Mouse (Mus musculus) testis, adult 2 months (tissue): Measurements from ENCODE around the gene Snx32. TPM values are rescaled to one million over a fixed set of nuclear protein-coding genes. Genes with fewer than 3 reads are reported as not detected.

ENCODE experiments used
- H3K27ac ChIP-seq: fragments of 200-500 bp; 2 replicates; pipeline ENCODE4 v1.5.1; 2012; ENCODE audit warnings: low read depth, low read length; ENCODE audit not compliant: control insufficient read depth, insufficient read depth
- H3K27me3 ChIP-seq: fragments of 200-500 bp; 2 replicates; pipeline ENCODE4 v1.6.1; 2012; ENCODE audit warnings: mild to moderate bottlenecking, low read length, moderate library complexity; ENCODE audit not compliant: control insufficient read depth, insufficient read depth
- H3K36me3 ChIP-seq: fragments of 200-500 bp; 2 replicates; pipeline ENCODE4 v1.6.1; 2012; ENCODE audit warnings: mild to moderate bottlenecking, low read length; ENCODE audit not compliant: control insufficient read depth, insufficient read depth
- H3K4me1 ChIP-seq: fragments of 200-500 bp; 2 replicates; pipeline ENCODE4 v1.6.1; 2012; ENCODE audit warnings: low read length; ENCODE audit not compliant: control insufficient read depth, insufficient read depth
- H3K4me3 ChIP-seq: fragments of 200-500 bp; 2 replicates; pipeline ENCODE4 v1.5.1; 2012; ENCODE audit warnings: low read depth, mild to moderate bottlenecking, low read length, moderate library complexity, mixed read lengths; ENCODE audit not compliant: control insufficient read depth
- CTCF ChIP-seq: fragments of 200-500 bp; IDR thresholded peaks from 2 replicates; pipeline ENCODE4 v1.5.1; 2012; ENCODE audit warnings: low read depth, mild to moderate bottlenecking, inconsistent platforms, low read length, moderate library complexity; ENCODE audit not compliant: control insufficient read depth, insufficient read depth, insufficient replicate concordance
- POLR2A ChIP-seq: fragments of 200-500 bp; IDR thresholded peaks from 2 replicates; pipeline ENCODE4 v1.6.1; 2012; ENCODE audit warnings: low read depth, mild to moderate bottlenecking, inconsistent platforms, low read length, moderate library complexity; ENCODE audit not compliant: control insufficient read depth
- polyA plus RNA-seq: library from polyadenylated mRNA; depleted of rRNA; stranded (reverse); fragments of >200 nt; gene quantifications from 2 replicates; pipeline ENCODE4 v1.2.3, GENCODE M21; 2012

The Snx32 gene
- polyA plus RNA-seq, 1 experiment, result 12.7 TPM

DNA sequence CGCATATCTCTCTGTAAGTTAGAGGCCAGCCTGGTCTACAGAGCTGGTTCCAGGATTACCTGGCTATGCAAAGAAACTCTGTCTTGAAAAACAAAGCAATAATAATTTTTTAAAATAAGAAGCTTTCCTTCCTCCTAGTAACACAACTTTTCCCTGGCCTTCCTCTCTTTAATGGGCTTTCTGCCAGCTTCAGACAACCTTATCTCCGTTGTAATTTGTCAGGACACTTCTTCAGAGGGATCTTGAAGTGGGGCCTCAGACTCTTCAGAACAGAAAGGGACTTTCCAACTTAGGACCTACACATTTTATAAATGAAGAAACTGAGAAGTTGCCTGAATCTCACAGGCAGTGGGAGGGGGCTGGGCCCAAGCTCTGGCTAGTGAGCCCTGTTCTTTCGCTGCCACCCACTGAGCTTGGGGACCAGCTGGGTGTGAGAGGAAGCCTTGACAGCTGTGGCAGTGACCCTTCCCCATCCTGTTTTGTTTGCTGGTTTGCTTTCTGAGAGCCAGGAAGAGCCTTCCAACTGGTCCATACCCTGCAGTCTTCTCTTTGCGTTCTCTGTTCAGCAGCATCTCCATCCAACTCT is 37.2 kb upstream of the Snx32 start:
- Histone ChIP-seq H3K36me3 (no peaks in the 10 kb centered on the region; the same call in 1 of the 2 replicates), H3K27me3 (no peaks in the 10 kb centered on the region), H3K4me1 (no peaks in the 10 kb centered on the region), H3K4me3 (no peak overlapping the region), H3K27ac (no peak overlapping the region)
- TF ChIP-seq POLR2A (no peak), CTCF (no peak)

GRCm38 (mm10) chr19:5544031-5544430 is 33.7 kb upstream of the Snx32 start:
- Histone ChIP-seq H3K4me3 (no peak overlapping the region), H3K4me1 (no peaks in the 10 kb centered on the region), H3K36me3 (no peaks in the 10 kb centered on the region), H3K27me3 (no peaks in the 10 kb centered on the region), H3K27ac (no peak overlapping the region)
- TF ChIP-seq POLR2A (no peak), CTCF (no peak)

- Histone ChIP-seq H3K36me3 (no peaks in the 10 kb centered on the region), H3K4me1 (no peaks in the 10 kb centered on the region), H3K4me3 (no peak overlapping the region), H3K27me3 (no peaks in the 10 kb centered on the region), H3K27ac (no peak overlapping the region)
- TF ChIP-seq POLR2A (no peak), CTCF (no peak)
Measured at GRCm38 (mm10) chr19:5543362-5543761, 33.0 kb upstream of the Snx32 start.

DNA sequence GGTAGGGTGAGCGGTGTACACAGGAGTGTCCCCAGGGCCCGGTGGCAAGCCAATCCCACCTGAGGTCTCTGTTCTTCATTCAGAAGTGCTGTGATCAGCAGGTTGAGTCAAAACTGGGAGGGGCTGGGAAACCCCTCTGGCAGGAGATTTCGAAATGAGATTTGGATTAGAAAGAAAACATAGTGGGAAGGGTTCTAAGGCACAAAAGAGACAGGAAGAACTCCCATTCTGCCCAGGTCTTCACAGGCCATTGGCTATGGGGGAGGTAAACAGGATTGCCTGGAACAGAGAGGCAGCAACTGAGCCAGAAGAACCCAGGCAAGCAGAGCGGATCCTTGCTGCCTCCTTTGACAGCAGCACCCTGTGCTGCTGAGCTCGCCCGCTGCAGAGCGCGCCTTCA is 28.4 kb upstream of the Snx32 start:
- Histone ChIP-seq H3K4me1 (no peaks in the 10 kb centered on the region), H3K27me3 (no peaks in the 10 kb centered on the region), H3K27ac (no peak overlapping the region), H3K36me3 (no peaks in the 10 kb centered on the region), H3K4me3 (no peak overlapping the region)
- no peak for TF ChIP-seq POLR2A
- no peak for TF ChIP-seq CTCF

GRCm38 (mm10) chr19:5532520-5532919 is 22.2 kb upstream of the Snx32 start:
- Histone ChIP-seq H3K36me3 (no peaks in the 10 kb centered on the region; the same call in 1 of the 2 replicates), H3K4me1 (peaks cover 4% of the 10 kb centered on the region; the same call in 1 of the 2 replicates), H3K4me3 (no peak overlapping the region), H3K27me3 (no peaks in the 10 kb centered on the region), H3K27ac (no peak overlapping the region)
- TF ChIP-seq CTCF (no peak), POLR2A (no peak)

DNA sequence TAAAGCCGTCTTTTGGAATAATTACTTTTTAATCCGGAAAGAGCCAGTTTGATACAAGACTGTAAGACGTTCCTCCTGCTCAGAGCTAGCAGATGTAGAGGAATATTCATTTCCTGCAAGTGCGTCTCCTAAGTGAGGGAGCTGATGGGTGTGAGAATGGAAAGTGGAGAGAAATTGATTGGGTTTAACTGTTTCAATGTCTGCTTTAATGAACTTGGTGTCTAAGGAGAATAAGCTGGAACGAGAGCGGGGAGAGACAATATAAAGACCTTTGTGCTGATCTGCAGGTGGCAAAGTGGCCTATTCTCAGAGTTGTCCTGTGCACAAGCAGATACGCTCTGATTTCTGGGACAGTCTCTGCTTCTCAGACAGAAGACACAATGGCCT is 19.8 kb upstream of the Snx32 start:
- TF ChIP-seq CTCF, result no peak
- no peak for TF ChIP-seq POLR2A
- no peaks in the 10 kb centered on the region for H3K27me3 ChIP-seq
- peaks cover 4% of the 10 kb centered on the region; the same call in 1 of the 2 replicates for H3K4me1 ChIP-seq
- H3K4me3 ChIP-seq, result no peak overlapping the region
- H3K27ac ChIP-seq, result no peak overlapping the region
- no peaks in the 10 kb centered on the region; the same call in 1 of the 2 replicates for H3K36me3 ChIP-seq

- H3K4me3 ChIP-seq, result peak overlapping the region; percentile 39
- H3K36me3 ChIP-seq, result no peaks in the 10 kb centered on the region; the same call in 1 of the 2 replicates
- peaks cover 4% of the 10 kb centered on the region; the same call in 1 of the 2 replicates for H3K4me1 ChIP-seq
- no peak overlapping the region for H3K27ac ChIP-seq
- no peaks in the 10 kb centered on the region for H3K27me3 ChIP-seq
- TF ChIP-seq POLR2A (no peak), CTCF (peak; percentile 95)
Measured at GRCm38 (mm10) chr19:5529325-5530137, 19.2 kb upstream of the Snx32 start.
